ENCODE assay signal across 12 mouse cellular contexts in genomic region chr12:70533375-70533935, GRCm38 (mm10).
DNase-seq lines count a peak whose midpoint lies in the region; ATAC-seq and TF ChIP-seq lines count a peak whose summit lies in the region.
"Had no signal": no experiment of that assay in that cellular context is flagged by ENCODE, and none has a peak within 500 bp of the region (broad histone marks: within the 10 kb centered on the region; RNA-seq: fewer than 3 reads in every experiment).

No protein-coding gene starts in this region.

- H3K27me3 ChIP-seq in midbrain, embryonic 11.5 days (ENCODE audit: control insufficient read depth, insufficient read depth, low read length): no peaks in the 10 kb centered on the region
- no peaks in the 10 kb centered on the region for H3K27me3 ChIP-seq in midbrain, embryonic 10.5 days (ENCODE audit: low read depth, poor library complexity, severe bottlenecking)
- no peaks in the 10 kb centered on the region for H3K27me3 ChIP-seq in heart, embryonic 13.5 days (replicated peaks)
- H3K27me3 ChIP-seq in stomach, embryonic 14.5 days (ENCODE audit: control insufficient read depth, insufficient read depth, low read length): no peaks in the 10 kb centered on the region
- H3K27me3 ChIP-seq: forebrain, embryonic 13.5 days had no signal

- H3K27ac ChIP-seq in gastrocnemius, adult 2 months: peak overlapping the region; percentile 72
- no peak overlapping the region for H3K27ac ChIP-seq in midbrain, embryonic 11.5 days (ENCODE audit: low read depth, low read length)
- no peak overlapping the region for H3K27ac ChIP-seq in midbrain, embryonic 10.5 days (replicated peaks)
- peak overlapping the region; percentile 51 for H3K27ac ChIP-seq in heart, embryonic 13.5 days (replicated peaks)
- peak overlapping the region; percentile 27; the same call in 1 of the 2 replicates for H3K27ac ChIP-seq in stomach, embryonic 14.5 days (ENCODE audit: low read length)
- H3K27ac ChIP-seq: forebrain, embryonic 13.5 days; macrophage had no signal

- 0 out of 2 replicates have a peak, but pooled peaks cover 2% of the 10 kb centered on the region for H3K4me1 ChIP-seq in midbrain, embryonic 11.5 days (ENCODE audit: control insufficient read depth, insufficient read depth, low read length)
- peaks cover 7% of the 10 kb centered on the region for H3K4me1 ChIP-seq in midbrain, embryonic 10.5 days
- 0 out of 2 replicates have a peak, but pooled peaks cover 5% of the 10 kb centered on the region for H3K4me1 ChIP-seq in heart, embryonic 13.5 days
- H3K4me1 ChIP-seq in stomach, embryonic 14.5 days (ENCODE audit: control insufficient read depth, insufficient read depth, low read length): 0 out of 2 replicates have a peak, but pooled peaks cover 4% of the 10 kb centered on the region

- 76% methylated on average over 12 of the region's 12 CpGs for WGBS in midbrain, embryonic 11.5 days
- 82% methylated on average over 12 of the region's 12 CpGs for WGBS in midbrain, embryonic 10.5 days
- 76% methylated on average over 12 of the region's 12 CpGs for WGBS in heart, embryonic 13.5 days
- WGBS in stomach, embryonic 14.5 days: 52% methylated on average over 12 of the region's 12 CpGs

- no peak for TF ChIP-seq CTCF in gastrocnemius, adult 2 months (IDR thresholded peaks at IDR 0.05)

- no peak overlapping the region for H3K4me2 ChIP-seq in midbrain, embryonic 11.5 days
- no peak overlapping the region for H3K4me2 ChIP-seq in heart, embryonic 13.5 days
- H3K4me2 ChIP-seq in stomach, embryonic 14.5 days (replicated peaks; ENCODE audit: low read depth, low read length): no peak overlapping the region
- H3K4me2 ChIP-seq: forebrain, embryonic 13.5 days had no signal

- no peaks in the 10 kb centered on the region for H3K9me3 ChIP-seq in midbrain, embryonic 11.5 days (ENCODE audit: control insufficient read depth, low read length)
- no peaks in the 10 kb centered on the region for H3K9me3 ChIP-seq in midbrain, embryonic 10.5 days (replicated peaks)
- no peaks in the 10 kb centered on the region for H3K9me3 ChIP-seq in heart, embryonic 13.5 days
- H3K9me3 ChIP-seq in stomach, embryonic 14.5 days (ENCODE audit: control insufficient read depth, low read depth, low read length): no peaks in the 10 kb centered on the region
- H3K9me3 ChIP-seq: forebrain, embryonic 13.5 days had no signal

- no peak overlapping the region for H3K9ac ChIP-seq in midbrain, embryonic 11.5 days (ENCODE audit: low read length)
- H3K9ac ChIP-seq in heart, embryonic 13.5 days: no peak overlapping the region
- no peak overlapping the region for H3K9ac ChIP-seq in stomach, embryonic 14.5 days (replicated peaks; ENCODE audit: low read depth, low read length)
- H3K9ac ChIP-seq: forebrain, embryonic 13.5 days had no signal

- ATAC-seq in midbrain, embryonic 11.5 days (ENCODE audit: low FRiP score): no peak
- ATAC-seq in heart, embryonic 13.5 days (ENCODE audit: extremely low read depth, insufficient number of reproducible peaks, low FRiP score, low TSS enrichment): no peak
- no peak for ATAC-seq in stomach, embryonic 14.5 days (ENCODE audit: insufficient number of reproducible peaks, insufficient read depth, low FRiP score, low read depth)

- intact Hi-C loops in gastrocnemius, adult 2 months (cut with DNase I): no loop called here

- H3K4me3 ChIP-seq in gastrocnemius, adult 2 months: no peak overlapping the region
- H3K4me3 ChIP-seq in midbrain, embryonic 11.5 days (ENCODE audit: low read depth, low read length): no peak overlapping the region
- H3K4me3 ChIP-seq in midbrain, embryonic 10.5 days: no peak overlapping the region
- no peak overlapping the region for H3K4me3 ChIP-seq in heart, embryonic 13.5 days
- no peak overlapping the region for H3K4me3 ChIP-seq in stomach, embryonic 14.5 days (ENCODE audit: low read depth, low read length)
- H3K4me3 ChIP-seq: forebrain, embryonic 13.5 days had no signal

- H3K36me3 ChIP-seq in midbrain, embryonic 11.5 days (ENCODE audit: control insufficient read depth, insufficient read depth, low read length): no peaks in the 10 kb centered on the region
- no peaks in the 10 kb centered on the region for H3K36me3 ChIP-seq in midbrain, embryonic 10.5 days
- H3K36me3 ChIP-seq in heart, embryonic 13.5 days: no peaks in the 10 kb centered on the region
- no peaks in the 10 kb centered on the region for H3K36me3 ChIP-seq in stomach, embryonic 14.5 days (ENCODE audit: control insufficient read depth, insufficient read depth, low read length)

- peak; percentile 61 for DNase-seq in gastrocnemius, adult 2 months
- DNase-seq in gastrocnemius, postnatal 10 days: no peak
- DNase-seq in midbrain, embryonic 11.5 days (ENCODE audit: low spot score, missing footprints): peak; percentile 51
- no peak for DNase-seq in midbrain, embryonic 10.5 days (ENCODE audit: low spot score)
- DNase-seq in right cerebral cortex, postnatal 36 days (ENCODE audit: low spot score in 2 of 2): no peak
- DNase-seq in thymus, postnatal 10 days (ENCODE audit: low spot score in 2 of 2): no peak
- DNase-seq: kidney, adult 18-20 months; thymus, postnatal 25 days had no signal

Comparison
In these comparisons a context has a peak if more than half of its experiments do, and no peak if none do; other contexts are left out.
1. DNase-seq: peak in gastrocnemius, adult 2 months (single experiment) and midbrain, embryonic 11.5 days (single experiment); none in gastrocnemius, postnatal 10 days (single experiment), midbrain, embryonic 10.5 days (single experiment), right cerebral cortex, postnatal 36 days (0 of 2) and thymus, postnatal 10 days (0 of 2).
2. H3K27ac ChIP-seq: peak in gastrocnemius, adult 2 months (single experiment), heart, embryonic 13.5 days (single experiment) and stomach, embryonic 14.5 days (single experiment); none in midbrain, embryonic 11.5 days (single experiment) and midbrain, embryonic 10.5 days (single experiment).